Mouse (Mus musculus) embryonic facial prominence, embryonic 10.5 days (tissue): ENCODE measurements around the gene Hk2. TPM values are rescaled to one million over a fixed set of nuclear protein-coding genes. Genes with fewer than 3 reads are reported as not detected.

Experiments
- DNase-seq: peaks from one replicate; pipeline ENCODE4 v3.0.0-alpha.2; 2017; ENCODE audit warnings: low spot score
- H3K27ac ChIP-seq: fragments of 300-500 bp; sonication (generic); replicated peaks from 2 replicates; pipeline ENCODE4 v1.5.1; 2016; ENCODE audit warnings: mild to moderate bottlenecking
- H3K27me3 ChIP-seq: fragments of 300-500 bp; sonication (generic); replicated peaks from 2 replicates; pipeline ENCODE4 v1.6.1; 2016; ENCODE audit warnings: low read depth, mild to moderate bottlenecking; ENCODE audit not compliant: poor library complexity, severe bottlenecking
- H3K36me3 ChIP-seq: fragments of 300-500 bp; sonication (generic); replicated peaks from 2 replicates; pipeline ENCODE4 v1.6.1; 2016; ENCODE audit warnings: mild to moderate bottlenecking, moderate library complexity
- H3K4me1 ChIP-seq: fragments of 300-500 bp; sonication (generic); 2 replicates; pipeline ENCODE4 v1.6.1; 2016
- H3K4me3 ChIP-seq: fragments of 300-500 bp; sonication (generic); 2 replicates; pipeline ENCODE4 v1.5.1; 2016; ENCODE audit warnings: mild to moderate bottlenecking, moderate library complexity
- H3K9me3 ChIP-seq: fragments of 300-500 bp; sonication (generic); 2 replicates; pipeline ENCODE4 v1.6.1; 2016; ENCODE audit warnings: mild to moderate bottlenecking
- WGBS: fragments of 180-500 bp; shearing (Covaris S2); methylation state at CpG from one replicate; pipeline ENCODE4 v1.1.7; 2016; 5-methylcytosine and 5-hydroxymethylcytosine counted together
- polyA plus RNA-seq: library from polyadenylated mRNA; unstranded; fragments of >200 nt; fragmentation: Nextera tagmentation; extraction: Ambion mirVana; gene quantifications from 2 replicates; pipeline ENCODE4 v1.2.1, GENCODE M21; 2016

The Hk2 gene
- polyA plus RNA-seq, 1 experiment from 2014 or later, result 27.7 TPM

GRCm38 (mm10) chr6:82751791-82752190 lies 22.5 kb downstream of the Hk2 start:
- H3K4me1 ChIP-seq, result no peaks in the 10 kb centered on the region
- H3K9me3 ChIP-seq, result no peaks in the 10 kb centered on the region
- peaks cover 78% of the 10 kb centered on the region for H3K36me3 ChIP-seq
- no peak overlapping the region for H3K4me3 ChIP-seq
- DNase-seq, result no peak
- no peaks in the 10 kb centered on the region for H3K27me3 ChIP-seq
- no peak overlapping the region for H3K27ac ChIP-seq
- WGBS, result 96% methylated on average over 7 of the region's 7 CpGs

- 91% methylated on average over 11 of the region's 11 CpGs for whole genome bisulfite sequencing
- DNase-seq, result no peak
- Histone ChIP-seq H3K36me3 (peaks cover 80% of the 10 kb centered on the region), H3K4me3 (no peak overlapping the region), H3K27me3 (no peaks in the 10 kb centered on the region), H3K9me3 (no peaks in the 10 kb centered on the region), H3K4me1 (no peaks in the 10 kb centered on the region), H3K27ac (no peak overlapping the region)
These were observed 23.2 kb downstream of the Hk2 start for GRCm38 (mm10) chr6:82751031-82751430.

DNA sequence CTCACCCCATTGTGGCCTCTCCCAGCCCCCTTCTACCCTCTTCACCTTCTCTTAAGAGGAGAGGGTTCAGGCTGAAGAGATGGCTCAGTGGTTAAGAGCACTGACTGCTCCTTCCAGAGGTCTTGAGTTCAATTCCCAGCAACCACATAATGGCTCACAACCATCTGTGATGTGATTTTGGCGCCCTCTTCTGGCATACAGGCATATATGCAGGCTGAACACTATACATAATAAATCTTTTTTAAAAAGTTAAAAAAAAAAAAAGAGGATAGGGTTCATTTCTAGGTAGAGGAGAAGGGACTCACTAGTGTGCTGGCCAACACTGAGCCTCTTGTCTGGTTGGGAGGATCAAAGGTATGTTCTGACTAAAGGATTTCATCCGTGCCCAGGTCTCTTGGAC lies 24.2 kb downstream of the Hk2 start:
- no peaks in the 10 kb centered on the region for H3K9me3 ChIP-seq
- H3K36me3 ChIP-seq, result peaks cover 75% of the 10 kb centered on the region
- no peaks in the 10 kb centered on the region for H3K4me1 ChIP-seq
- no peak overlapping the region for H3K27ac ChIP-seq
- DNase-seq, result no peak
- 57% methylated on average over 2 of the region's 2 CpGs for WGBS
- H3K27me3 ChIP-seq, result no peaks in the 10 kb centered on the region
- H3K4me3 ChIP-seq, result no peak overlapping the region

- Histone ChIP-seq H3K4me1 (no peaks in the 10 kb centered on the region), H3K27me3 (no peaks in the 10 kb centered on the region), H3K9me3 (no peaks in the 10 kb centered on the region), H3K27ac (no peak overlapping the region), H3K36me3 (peaks cover 80% of the 10 kb centered on the region), H3K4me3 (no peak overlapping the region)
- no peak for DNase-seq
- 93% methylated on average over 9 of the region's 9 CpGs for WGBS
These were observed 26.1 kb downstream of the Hk2 start for GRCm38 (mm10) chr6:82748106-82748672.

DNA sequence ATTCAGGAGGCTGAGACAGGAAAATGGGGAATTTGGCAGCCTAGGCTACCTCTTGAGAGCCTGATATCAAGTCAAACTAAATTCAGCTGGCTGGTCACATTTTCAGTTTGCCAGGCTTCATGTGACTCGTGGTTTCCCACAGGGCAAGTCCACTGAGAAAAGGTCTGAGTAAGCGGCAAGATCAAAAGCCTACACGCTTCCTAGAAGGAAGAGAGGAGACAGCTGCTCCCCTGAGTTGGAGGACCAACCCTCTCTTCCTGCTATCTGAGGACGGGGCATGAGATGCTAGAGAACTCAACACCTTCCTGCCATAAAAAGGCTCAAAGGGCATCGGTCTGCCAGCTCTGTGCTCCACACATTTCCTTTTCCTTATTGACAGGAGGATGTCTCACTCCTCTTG lies 27.2 kb downstream of the Hk2 start:
- Histone ChIP-seq H3K36me3 (peaks cover 88% of the 10 kb centered on the region), H3K4me1 (no peaks in the 10 kb centered on the region), H3K27ac (no peak overlapping the region), H3K9me3 (no peaks in the 10 kb centered on the region), H3K27me3 (no peaks in the 10 kb centered on the region), H3K4me3 (no peak overlapping the region)
- WGBS, result 83% methylated on average over 5 of the region's 5 CpGs
- no peak for DNase-seq

DNA sequence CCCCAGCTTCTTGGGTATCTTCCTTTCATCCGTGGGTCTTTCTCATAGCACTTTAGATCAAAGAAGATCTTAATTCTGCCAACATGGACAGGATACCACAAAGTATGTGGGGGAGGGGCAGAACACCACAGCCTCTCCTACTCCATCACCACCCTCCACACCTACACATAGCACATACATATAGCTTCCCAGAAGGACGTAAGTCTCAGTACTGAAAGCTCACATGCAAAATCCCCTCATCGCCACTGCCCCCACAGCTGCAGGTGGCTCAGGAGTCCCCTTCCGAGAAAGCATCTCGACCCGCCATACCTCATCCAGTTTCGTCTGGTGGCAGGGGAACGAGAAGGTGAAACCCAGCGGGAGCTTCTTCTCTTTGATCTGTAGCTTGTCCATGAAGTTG lies 29.7 kb downstream of the Hk2 start:
- peaks cover 77% of the 10 kb centered on the region for H3K36me3 ChIP-seq
- WGBS, result 92% methylated on average over 9 of the region's 9 CpGs

DNA sequence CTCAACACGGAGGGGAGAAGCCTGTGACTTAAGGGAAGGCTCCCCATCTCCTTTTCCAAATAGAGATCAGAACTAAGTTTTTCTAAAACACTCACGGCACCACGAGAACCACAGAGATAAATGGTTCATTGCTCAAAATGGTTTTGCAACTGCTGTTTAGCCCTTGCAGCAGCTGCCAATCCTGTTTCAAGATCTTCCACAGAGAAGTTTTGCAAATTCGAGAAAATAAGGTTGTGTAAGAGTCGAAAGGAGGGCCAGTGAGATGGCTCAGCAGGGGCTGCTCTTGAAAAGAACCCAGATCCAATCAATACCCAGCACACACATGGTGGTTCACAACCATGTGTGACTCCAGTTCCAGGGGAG lies 32.8 kb downstream of the Hk2 start:
- H3K4me3 ChIP-seq, result no peak overlapping the region
- H3K4me1 ChIP-seq, result no peaks in the 10 kb centered on the region
- no peak for DNase-seq
- WGBS, result 83% methylated on average over 5 of the region's 5 CpGs
- no peaks in the 10 kb centered on the region for H3K27me3 ChIP-seq
- peaks cover 83% of the 10 kb centered on the region for H3K36me3 ChIP-seq
- H3K9me3 ChIP-seq, result no peaks in the 10 kb centered on the region
- H3K27ac ChIP-seq, result no peak overlapping the region

More for the DNA sequence above, 29.7 kb downstream of the Hk2 start:
- DNase-seq, result no peak
- H3K9me3 ChIP-seq, result no peaks in the 10 kb centered on the region
- no peak overlapping the region for H3K27ac ChIP-seq
- no peak overlapping the region for H3K4me3 ChIP-seq
- no peaks in the 10 kb centered on the region for H3K27me3 ChIP-seq
- no peaks in the 10 kb centered on the region for H3K4me1 ChIP-seq

DNA sequence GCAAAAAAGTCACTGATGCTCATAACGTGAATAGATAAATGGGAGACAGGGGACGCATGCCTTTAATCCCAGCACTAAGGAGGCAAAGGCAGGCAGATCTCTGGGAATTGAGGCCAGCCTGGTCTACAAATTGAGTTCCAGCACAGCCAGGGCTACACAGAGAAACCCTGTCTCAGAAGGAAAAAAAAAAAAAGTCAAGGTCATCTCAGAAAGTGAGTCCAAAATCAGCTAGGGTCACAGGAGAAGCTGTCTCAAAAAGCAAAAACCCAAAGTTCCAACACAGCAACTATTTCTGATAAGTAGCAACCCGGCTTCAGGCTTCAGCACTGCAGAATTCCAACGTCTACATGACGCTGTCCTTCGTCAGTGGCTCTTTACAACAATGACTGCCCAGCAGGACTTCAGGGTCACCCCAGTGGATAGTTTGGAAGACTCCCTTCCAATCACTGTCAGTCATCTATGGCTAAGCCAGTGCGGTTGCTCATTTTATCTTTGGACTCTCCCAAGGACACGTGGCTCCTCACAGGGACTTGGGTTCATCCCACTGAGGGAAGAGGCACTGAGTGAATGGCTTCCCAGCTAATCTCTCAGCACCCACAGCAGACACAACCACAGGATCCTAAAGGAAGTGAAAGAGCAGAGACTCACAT lies 33.3 kb downstream of the Hk2 start:
- Histone ChIP-seq H3K36me3 (peaks cover 83% of the 10 kb centered on the region), H3K4me3 (no peak overlapping the region), H3K27me3 (no peaks in the 10 kb centered on the region), H3K9me3 (no peaks in the 10 kb centered on the region), H3K4me1 (no peaks in the 10 kb centered on the region), H3K27ac (no peak overlapping the region)
- DNase-seq, result no peak
- 87% methylated on average over 8 of the region's 8 CpGs for WGBS

GRCm38 (mm10) chr6:82740269-82740668 lies 34.0 kb downstream of the Hk2 start:
- peaks cover 87% of the 10 kb centered on the region for H3K36me3 ChIP-seq
- H3K4me3 ChIP-seq, result no peak overlapping the region
- WGBS, result 40% methylated on average over 6 of the region's 6 CpGs
- H3K27ac ChIP-seq, result no peak overlapping the region
- no peaks in the 10 kb centered on the region for H3K9me3 ChIP-seq
- no peaks in the 10 kb centered on the region for H3K27me3 ChIP-seq
- H3K4me1 ChIP-seq, result no peaks in the 10 kb centered on the region
- peak; percentile 41 for DNase-seq

DNA sequence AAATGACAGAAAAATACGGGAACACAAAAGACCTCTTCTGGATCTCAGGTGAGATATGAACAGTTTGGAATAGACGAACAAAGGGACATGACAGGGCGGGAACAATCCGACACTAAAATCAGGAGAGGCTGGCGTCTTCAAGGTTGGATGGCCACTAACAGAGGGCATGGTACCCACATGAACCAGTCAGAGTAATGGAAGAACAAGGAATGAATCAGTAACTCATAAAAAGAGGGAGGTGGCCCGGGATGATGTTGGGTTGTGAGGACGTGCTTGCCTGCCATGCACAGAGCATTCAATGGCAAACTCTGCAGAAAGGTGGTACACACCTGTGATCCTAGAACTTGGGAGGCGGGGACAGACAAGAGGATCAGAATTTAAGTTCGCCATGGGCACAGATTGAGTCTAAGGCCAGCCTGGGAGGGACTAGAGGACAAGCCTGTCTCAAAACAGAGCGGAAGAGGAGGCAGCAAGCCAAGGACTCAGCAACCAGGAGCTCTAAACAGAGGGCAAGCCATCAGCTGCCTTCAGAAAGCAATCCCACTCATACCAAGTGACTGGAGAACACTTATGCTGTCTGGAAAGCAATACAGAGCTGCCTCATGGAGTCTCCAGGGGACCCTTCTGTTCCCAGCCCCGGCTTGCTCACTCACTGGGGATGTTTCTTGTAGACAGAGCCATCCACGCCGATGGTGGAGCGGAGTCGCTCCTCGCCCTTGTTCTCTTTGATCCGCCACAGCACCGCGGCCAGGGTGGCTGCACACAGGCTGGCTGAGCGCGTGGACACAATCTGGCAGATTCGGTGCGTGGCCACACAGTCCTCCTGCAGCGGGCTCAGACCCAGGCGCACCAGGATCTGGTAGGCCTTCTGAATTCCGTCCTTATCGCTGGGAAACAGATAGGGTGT lies 36.4 kb downstream of the Hk2 start:
- no peak for DNase-seq
- 94% methylated on average over 27 of the region's 27 CpGs for WGBS
- Histone ChIP-seq H3K4me3 (no peak overlapping the region), H3K9me3 (no peaks in the 10 kb centered on the region), H3K27me3 (no peaks in the 10 kb centered on the region), H3K4me1 (no peaks in the 10 kb centered on the region), H3K27ac (no peak overlapping the region), H3K36me3 (peaks cover 87% of the 10 kb centered on the region)

DNA sequence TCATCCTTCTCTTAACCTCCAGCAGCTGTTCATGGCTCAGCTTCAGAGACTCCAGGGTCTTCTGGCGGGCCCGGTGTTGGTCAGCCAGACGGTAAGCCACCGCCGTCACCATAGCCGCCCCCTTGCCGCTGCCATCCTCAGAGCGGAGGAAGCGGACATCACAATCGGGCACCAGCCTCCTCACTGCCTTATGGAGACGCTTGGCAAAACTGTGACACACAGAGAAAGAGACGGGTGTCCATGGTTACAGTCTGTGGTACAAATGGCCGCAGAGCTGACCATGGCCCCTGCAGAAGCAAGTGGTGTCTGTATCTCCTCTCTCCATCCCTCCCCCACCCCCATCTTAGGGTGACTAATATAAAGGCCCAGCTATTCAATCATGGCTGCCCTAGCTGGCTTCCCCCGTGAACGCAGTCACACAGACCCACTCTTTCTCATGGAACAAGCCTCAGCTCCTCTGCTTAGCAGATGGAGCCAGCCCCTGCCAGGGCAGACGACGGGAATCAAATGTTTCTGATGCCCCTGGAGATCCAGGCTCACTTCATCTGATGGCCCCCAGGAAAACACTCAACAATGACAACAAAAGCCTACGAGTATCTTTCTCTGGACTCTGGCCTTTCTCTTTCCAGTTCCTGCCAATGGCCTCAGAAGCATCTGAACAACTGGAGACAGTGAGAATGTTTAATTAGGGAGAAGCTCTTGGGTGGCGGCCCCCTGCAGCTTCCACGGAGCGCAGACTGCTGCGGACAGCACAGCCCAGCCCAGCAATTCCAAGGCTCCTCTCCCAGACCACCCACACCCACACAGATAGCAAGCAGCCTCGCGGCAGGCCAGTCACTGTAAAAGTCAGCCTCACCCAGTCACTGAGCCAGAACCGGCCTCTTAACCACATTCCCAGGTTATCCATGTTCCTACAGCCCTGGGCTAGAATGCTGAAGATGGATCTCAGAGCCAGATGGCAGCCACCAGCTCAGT lies 37.3 kb downstream of the Hk2 start:
- no peak for DNase-seq
- Histone ChIP-seq H3K9me3 (no peaks in the 10 kb centered on the region), H3K36me3 (peaks cover 82% of the 10 kb centered on the region), H3K27me3 (no peaks in the 10 kb centered on the region), H3K4me1 (no peaks in the 10 kb centered on the region), H3K4me3 (no peak overlapping the region), H3K27ac (no peak overlapping the region)
- WGBS, result 90% methylated on average over 25 of the region's 25 CpGs

- H3K36me3 ChIP-seq, result peaks cover 88% of the 10 kb centered on the region
- no peak overlapping the region for H3K27ac ChIP-seq
- H3K27me3 ChIP-seq, result no peaks in the 10 kb centered on the region
- H3K4me1 ChIP-seq, result no peaks in the 10 kb centered on the region
- no peak overlapping the region for H3K4me3 ChIP-seq
- 90% methylated on average over 7 of the region's 7 CpGs for WGBS
- H3K9me3 ChIP-seq, result no peaks in the 10 kb centered on the region
- no peak for DNase-seq
These were observed 38.9 kb downstream of the Hk2 start for GRCm38 (mm10) chr6:82735347-82735746.
